Mouse (Mus musculus) common myeloid progenitor, adult 5-6 weeks (primary cell): ENCODE results near the gene Rab5if. TPM values are rescaled to one million over a fixed set of nuclear protein-coding genes. Genes with fewer than 3 reads are reported as not detected.
"Not testable (repeated sequence)": the region's sequence is repeated elsewhere in the genome, so short reads cannot be mapped to it uniquely, and the experiment has no call there.

Experiments
- ATAC-seq: replicated peaks from 2 replicates; pipeline ENCODE4 v1.8.0; 2016; ENCODE audit warnings: low read depth, mild to moderate bottlenecking, moderate TSS enrichment, inconsistent platforms; ENCODE audit not compliant: poor library complexity, severe bottlenecking
- total RNA-seq: library from RNA; stranded (forward); fragments of 200-1000, 187-1606 nt; gene quantifications from 2 replicates; pipeline ENCODE4 v1.2.3, GENCODE M21; 2017

The Rab5if gene
- total RNA-seq, 1 experiment from 2014 or later = 156 TPM

DNA sequence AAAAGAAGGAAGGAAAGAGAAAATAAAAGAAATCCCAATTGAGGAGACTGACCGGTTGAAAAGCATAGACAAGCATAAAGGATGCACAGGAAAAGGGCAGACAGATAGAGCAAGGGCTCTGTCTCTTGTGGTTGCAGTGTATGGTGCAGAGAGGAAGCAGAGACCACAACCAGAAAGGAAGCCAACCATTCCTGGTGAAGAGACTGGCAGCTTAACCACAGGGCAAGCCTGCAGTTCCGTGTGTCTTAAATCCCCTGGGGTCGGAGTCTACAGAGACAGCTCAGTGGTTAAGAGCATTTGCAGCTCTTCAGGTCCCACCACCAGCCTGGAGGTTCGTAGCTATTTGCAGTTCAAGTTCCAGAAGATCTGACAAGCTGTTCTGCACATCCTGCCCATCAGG lies 55.6 kb downstream of the Rab5if start:
- peak; percentile 98 for ATAC-seq

DNA sequence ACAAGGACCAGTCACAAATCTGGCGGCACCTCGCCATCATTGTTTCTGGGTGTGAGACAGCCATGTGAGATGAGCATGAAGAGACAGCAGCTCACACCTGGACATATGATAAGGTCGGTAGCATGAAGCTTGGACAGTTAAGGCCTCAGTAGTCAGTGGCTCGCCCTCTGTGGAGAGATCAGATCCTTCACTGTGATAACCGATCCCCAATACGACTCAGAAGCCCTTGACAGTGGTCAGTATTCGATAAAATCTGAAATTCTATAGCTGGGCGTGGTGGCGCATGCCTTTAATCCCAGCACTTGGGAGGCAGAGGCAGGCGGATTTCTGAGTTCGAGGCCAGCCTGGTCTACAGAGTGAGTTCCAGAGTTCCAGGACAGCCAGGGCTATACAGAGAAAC lies 56.3 kb downstream of the Rab5if start:
- ATAC-seq = not testable (repeated sequence)

DNA sequence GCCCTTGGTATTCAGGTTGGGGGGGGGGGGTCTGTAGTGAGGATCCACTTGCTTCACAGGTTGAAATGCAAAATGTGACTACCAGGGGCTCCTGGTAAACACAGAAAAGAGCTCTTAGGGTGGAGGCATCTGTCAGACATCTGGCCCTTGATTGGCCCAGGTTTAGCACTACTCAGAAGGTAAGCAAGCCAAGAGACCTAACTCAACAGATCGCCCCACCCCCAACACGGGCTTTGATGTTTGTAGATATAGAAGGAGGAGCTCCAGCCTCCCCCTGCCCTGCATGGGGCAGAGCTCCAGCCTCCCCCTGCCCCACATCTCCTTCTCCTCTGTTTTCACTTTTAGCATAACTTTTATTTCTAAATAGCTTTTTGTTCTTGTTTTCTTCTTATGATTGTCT lies 56.9 kb downstream of the Rab5if start:
- no peak for ATAC-seq

DNA sequence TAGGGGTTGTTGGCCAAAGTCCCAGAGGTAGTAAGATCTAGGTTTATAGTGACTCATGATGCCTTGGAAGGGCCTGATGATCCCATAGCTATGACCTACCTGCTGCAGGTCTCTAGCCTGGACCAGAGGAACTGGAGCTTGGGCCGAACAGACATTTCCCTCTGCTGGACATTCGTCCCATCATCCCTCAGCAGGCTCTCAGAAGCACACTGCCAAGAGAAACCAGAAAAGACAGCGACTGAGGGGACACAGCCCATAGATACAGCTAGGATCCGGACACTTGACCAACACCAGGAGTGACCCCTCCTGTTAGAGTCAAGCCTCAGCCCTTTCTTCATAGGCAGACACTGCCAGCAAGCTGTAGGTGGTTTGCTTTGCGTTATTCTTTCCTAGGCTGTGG lies 60.1 kb downstream of the Rab5if start:
- ATAC-seq = no peak

Other genes starting within 250 kb of the Rab5if start
- 5.4 and 11.6 TPM in 2 replicates for gene Dlgap4, start 249.4 kb upstream of the Rab5if start, total RNA-seq
- gene Myl9, start 87.7 kb upstream of the Rab5if start, total RNA-seq = not detected in 2 replicates
- 15.6 and 18.6 TPM in 2 replicates for gene Tgif2, start 23.1 kb upstream of the Rab5if start, total RNA-seq
- gene 4930518I15Rik, start 5.2 kb upstream of the Rab5if start, total RNA-seq = not detected in 2 replicates
- 1.0 and 3.4 TPM in 2 replicates for gene Sla2, start 24.1 kb downstream of the Rab5if start, total RNA-seq
- gene Ndrg3, start 128.9 kb downstream of the Rab5if start, total RNA-seq = 41.5 and 42.7 TPM in 2 replicates
- gene Dsn1, start 144.0 kb downstream of the Rab5if start, total RNA-seq = 29.0 and 42.4 TPM in 2 replicates
- gene Soga1, start 216.1 kb downstream of the Rab5if start, total RNA-seq = 5.6 and 7.0 TPM in 2 replicates
- not detected in 2 replicates for gene Tldc2, start 223.9 kb downstream of the Rab5if start, total RNA-seq